Mouse (Mus musculus) activated CD4-positive, CD25-positive, alpha-beta regulatory T cell, adult 4 months (primary cell): ENCODE results near the gene Nxf2. TPM values are rescaled to one million over a fixed set of nuclear protein-coding genes. Genes with fewer than 3 reads are reported as not detected.
"Not testable (repeated sequence)": the region's sequence is repeated elsewhere in the genome, so short reads cannot be mapped to it uniquely, and the experiment has no call there.

Source experiments
- ATAC-seq: one replicate; pipeline ENCODE4 v1.8.0; 2017
- polyA plus RNA-seq, 2 experiments: library from polyadenylated mRNA; unstranded; fragments of 100-300 nt; shearing (Covaris generic); gene quantifications; one replicate each; pipeline ENCODE4 v1.2.1; 2017

Gene Nxf2
- polyA plus RNA-seq, result under 1 TPM in 1 of 2 experiments, not detected in 1; 0.25 TPM

- ATAC-seq, result no peak
These were observed at the start of gene Nxf2 for GRCm38 (mm10) chrX:134964546-134964945. Gene Nxf2 (minus strand): TSS chrX:134964754.

- no peak for ATAC-seq
These were observed 46.8 kb upstream of the Nxf2 start for GRCm38 (mm10) chrX:135011381-135011780.

- ATAC-seq, result no peak
These were observed 44.9 kb upstream of the Nxf2 start for GRCm38 (mm10) chrX:135009471-135009815.

GRCm38 (mm10) chrX:135008720-135009470, 44.3 kb upstream of the Nxf2 start, which contains the start of gene Zmat1:
Gene Zmat1 (minus strand): TSS chrX:135009209.
- peak; percentile 96 for ATAC-seq

GRCm38 (mm10) chrX:135008021-135008420, 43.5 kb upstream of the Nxf2 start:
- ATAC-seq, result no peak

- peak; percentile 92 for ATAC-seq
These were observed 1.1 kb downstream of the Nxf2 start for GRCm38 (mm10) chrX:134963305-134964094.

GRCm38 (mm10) chrX:134930361-134930760, 34.2 kb downstream of the Nxf2 start:
- ATAC-seq, result peak; percentile 40

- no peak for ATAC-seq
These were observed 34.6 kb downstream of the Nxf2 start for GRCm38 (mm10) chrX:134929927-134930326.

GRCm38 (mm10) chrX:134925058-134925457, 39.5 kb downstream of the Nxf2 start:
- ATAC-seq, result no peak

- ATAC-seq, result no peak
These were observed 40.7 kb downstream of the Nxf2 start for GRCm38 (mm10) chrX:134923675-134924424.

- ATAC-seq, result no peak
These were observed 45.3 kb downstream of the Nxf2 start for GRCm38 (mm10) chrX:134919220-134919619.

GRCm38 (mm10) chrX:134915745-134916144, 48.8 kb downstream of the Nxf2 start:
- ATAC-seq, result no peak

GRCm38 (mm10) chrX:134915315-134915714, 49.2 kb downstream of the Nxf2 start:
- not testable (repeated sequence) for ATAC-seq

GRCm38 (mm10) chrX:134914851-134915250, 49.7 kb downstream of the Nxf2 start:
- ATAC-seq, result no peak

GRCm38 (mm10) chrX:134913234-134913936, 51.2 kb downstream of the Nxf2 start:
- no peak for ATAC-seq

- no peak for ATAC-seq
These were observed 51.7 kb downstream of the Nxf2 start for GRCm38 (mm10) chrX:134912805-134913204.

GRCm38 (mm10) chrX:134910345-134910744, 54.2 kb downstream of the Nxf2 start:
- no peak for ATAC-seq

Other genes with a start within 250 kb of the Nxf2 start
- gene Armcx1, start 246.8 kb downstream of the Nxf2 start, polyA plus RNA-seq, result 1 to 10 TPM; 1.3 to 2.2 TPM
- gene Armcx6, start 213.3 kb downstream of the Nxf2 start, polyA plus RNA-seq, result 1 to 10 TPM in 1 of 2 experiments, under 1 TPM in 1; 0.93 to 2.3 TPM
- 10 to 100 TPM in 1 of 2 experiments, 1 to 10 TPM in 1; 5.9 to 11.8 TPM for gene Armcx3, start 208.2 kb downstream of the Nxf2 start, polyA plus RNA-seq
- 1 to 10 TPM; 5.0 to 8.9 TPM for gene Armcx2, start 155.5 kb downstream of the Nxf2 start, polyA plus RNA-seq
- gene Zmat1, start 44.5 kb upstream of the Nxf2 start, polyA plus RNA-seq, result 1 to 10 TPM; 5.2 to 5.8 TPM
- gene Gm15023, start 212.9 kb upstream of the Nxf2 start, polyA plus RNA-seq, result under 1 TPM in 1 of 2 experiments, not detected in 1; 0.12 TPM
- gene Tceal6, start 245.9 kb upstream of the Nxf2 start, polyA plus RNA-seq, result not detected